In the genomic region with DNA sequence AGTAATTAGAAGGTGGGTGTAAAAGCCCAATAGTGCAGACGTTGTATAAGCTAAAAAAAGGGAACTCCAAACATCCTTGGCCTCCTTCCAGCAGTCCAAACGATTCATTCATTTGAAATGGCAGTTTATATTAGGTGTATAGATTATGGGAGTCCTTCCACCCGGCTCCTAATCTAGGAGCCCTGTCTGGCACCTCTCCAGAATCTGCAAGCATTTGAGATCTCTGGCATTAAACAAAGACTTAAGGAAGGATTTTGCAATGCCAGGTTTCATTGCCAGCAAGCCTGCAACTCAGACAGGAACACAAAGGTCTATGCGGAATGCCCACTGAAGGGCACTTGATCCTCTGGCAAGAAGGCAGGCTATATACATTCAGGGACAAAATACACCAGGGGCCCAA, we compare ENCODE assay signal across 10 mouse cellular contexts. TPM values are rescaled to one million over a fixed set of nuclear protein-coding genes. Genes with fewer than 3 reads are reported as not detected.
DNase-seq lines count a peak whose midpoint lies in the region; ATAC-seq and TF ChIP-seq lines count a peak whose summit lies in the region.
"Had no signal": no experiment of that assay in that cellular context is flagged by ENCODE, and none has a peak within 500 bp of the region (broad histone marks: within the 10 kb centered on the region; RNA-seq: fewer than 3 reads in every experiment).

No protein-coding gene starts in this region.

- DNase-seq in cerebellum, adult 9-10 months, result peak; percentile 45
- DNase-seq in cerebellum, adult 11-12 months, result no peak
- peak; percentile 43 for DNase-seq in liver, adult 2 months (ENCODE audit: extremely low read depth, low read depth, low spot score)
- no peak for DNase-seq in liver
- no peak for DNase-seq in spleen, adult 12 weeks (ENCODE audit: low spot score)
- DNase-seq: spleen, adult 18-20 months had no signal

- peak; percentile 23 for ATAC-seq in common myeloid progenitor, adult 5-6 weeks (replicated peaks; ENCODE audit: low read depth, poor library complexity, severe bottlenecking)
- peak; percentile 11; the same call in 1 of the 2 replicates for ATAC-seq in megakaryocyte progenitor cell, adult 5-6 weeks (replicated peaks; ENCODE audit: poor library complexity)
- ATAC-seq in erythroblast, adult 5-6 weeks (replicated peaks; ENCODE audit: low FRiP score, poor library complexity, severe bottlenecking), result no peak

- TF ChIP-seq POLR2A in liver, adult 2 months (IDR thresholded peaks at IDR 0.05; ENCODE audit: extremely low read depth, insufficient read depth, low read length), result no peak

- H3K79me2 ChIP-seq in liver, adult 2 months (ENCODE audit: control insufficient read depth, insufficient read depth, low read length), result peaks cover 22% of the 10 kb centered on the region; the same call in 1 of the 2 replicates

- no peak overlapping the region for H3K9ac ChIP-seq in liver, adult 2 months (ENCODE audit: low read depth, low read length)
- H3K9ac ChIP-seq: limb, embryonic 13.5 days had no signal

- H3K36me3 ChIP-seq in liver, adult 2 months (ENCODE audit: control insufficient read depth, insufficient read depth, low read length), result no peaks in the 10 kb centered on the region

- H3K4me3 ChIP-seq in liver, adult 2 months (ENCODE audit: insufficient read depth, low read depth, low read length), result no peak overlapping the region
- H3K4me3 ChIP-seq: limb, embryonic 13.5 days had no signal

- H3K27ac ChIP-seq in liver, adult 2 months (replicated peaks; ENCODE audit: insufficient read depth, low read depth, low read length), result no peak overlapping the region

- no peaks in the 10 kb centered on the region for H3K27me3 ChIP-seq in liver, adult 2 months (ENCODE audit: control insufficient read depth, insufficient read depth, low read length)
- H3K27me3 ChIP-seq: limb, embryonic 13.5 days had no signal

- WGBS in liver, adult 2 months, result 14% methylated on average over 4 of the region's 4 CpGs

- H3K4me1 ChIP-seq in liver, adult 2 months (ENCODE audit: control insufficient read depth, insufficient read depth, low read length), result peaks cover 8% of the 10 kb centered on the region

- no peak for TF ChIP-seq CTCF in liver, adult 2 months (IDR thresholded peaks at IDR 0.05; ENCODE audit: low read depth, low read length)

RNA-seq across cellular contexts. Expression of a gene that starts 15.2 kb away (rescaled TPM):
- total RNA-seq in liver, adult 2 months (2014; rRNA removed), result not detected in 2 replicates
- polyA plus RNA-seq in liver, adult 2 months (2012; rRNA removed), result not detected in 2 replicates
- not detected in 2 replicates for total RNA-seq in common myeloid progenitor, adult 5-6 weeks (2017)
- not detected in 2 replicates for total RNA-seq in megakaryocyte progenitor cell, adult 5-6 weeks (2015)
- not detected in 2 replicates for total RNA-seq in megakaryocyte progenitor cell, adult 5-6 weeks (2017)
- not detected in 2 replicates for total RNA-seq in erythroblast, adult 5-6 weeks (2015; ENCODE audit: low replicate concordance)
- total RNA-seq in erythroblast, adult 5-6 weeks (2017; ENCODE audit: low replicate concordance), result 1.4 TPM in 1 of 2 replicates, not detected in the other
- polyA plus RNA-seq: limb, embryonic 13.5 days had no signal

Comparison
In these comparisons a context has a peak if more than half of its experiments do, and no peak if none do; other contexts are left out.
1. DNase-seq: peak in cerebellum, adult 9-10 months (single experiment) and liver, adult 2 months (single experiment); none in cerebellum, adult 11-12 months (single experiment), liver (single experiment) and spleen, adult 12 weeks (single experiment).